Mouse (Mus musculus) lung, postnatal 0 days (tissue): ENCODE measurements around the gene Ntng2.

Experiments used
- CTCF ChIP-seq: IDR thresholded peaks from 2 replicates; pipeline ENCODE4 v1.5.1; 2016; ENCODE audit warnings: antibody characterized with exemption, mild to moderate bottlenecking
- EP300 ChIP-seq: IDR thresholded peaks from 2 replicates; pipeline ENCODE4 v1.6.1; 2016; ENCODE audit warnings: antibody characterized with exemption, mild to moderate bottlenecking, control low read depth

DNA sequence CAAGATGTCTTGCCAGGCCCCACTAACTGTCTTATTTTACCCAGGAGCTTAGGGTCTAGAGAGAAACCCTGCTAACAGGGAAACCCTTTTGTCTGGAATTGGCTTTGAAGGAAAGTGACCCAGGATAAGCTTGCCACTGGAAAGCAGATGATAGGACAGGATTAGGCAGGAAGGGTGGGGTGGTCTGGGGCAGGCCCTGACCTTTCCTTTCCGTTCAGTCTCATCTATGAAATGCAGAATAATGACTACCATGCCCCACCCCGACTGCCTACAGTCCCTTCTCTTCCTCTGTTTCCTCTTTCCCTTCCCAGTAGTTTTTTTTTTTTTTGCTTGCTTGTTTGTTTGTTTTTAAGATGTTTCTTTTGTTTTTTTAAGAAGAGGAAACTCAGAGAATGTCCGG, 42.8 kb upstream of the Ntng2 start:
- TF ChIP-seq CTCF (no peak), EP300 (peak; percentile 55)
